Mouse (Mus musculus) embryonic fibroblast, embryonic 13.5 days (primary cell): Measurements from ENCODE around the gene Irx6. TPM values are rescaled to one million over a fixed set of nuclear protein-coding genes. Genes with fewer than 3 reads are reported as not detected.

Experiments used
- H3K27ac ChIP-seq: 2 replicates; pipeline ENCODE4 v1.5.1; 2012; ENCODE audit warnings: low read length, control low read depth, inconsistent platforms; ENCODE audit not compliant: insufficient read depth
- H3K4me1 ChIP-seq: 2 replicates; pipeline ENCODE4 v1.6.1; 2011; ENCODE audit warnings: low read length; ENCODE audit not compliant: control insufficient read depth, insufficient read depth
- H3K4me3 ChIP-seq: 2 replicates; pipeline ENCODE4 v1.5.1; 2011; ENCODE audit warnings: mild to moderate bottlenecking, control low read depth, low read length; ENCODE audit not compliant: insufficient read depth
- CTCF ChIP-seq: IDR thresholded peaks from 2 replicates; pipeline ENCODE4 v1.5.1; 2011; ENCODE audit warnings: mild to moderate bottlenecking, control low read depth, low read length, moderate library complexity, borderline replicate concordance; ENCODE audit not compliant: insufficient read depth
- POLR2A ChIP-seq: IDR thresholded peaks from 2 replicates; pipeline ENCODE4 v1.6.1; 2011; ENCODE audit warnings: low read depth, mild to moderate bottlenecking, control low read depth, low read length, moderate library complexity
- polyA plus RNA-seq: library from polyadenylated mRNA; stranded (reverse); fragments of >200 nt; gene quantifications from 2 replicates; pipeline ENCODE4 v1.2.4, GENCODE M21; 2011; ENCODE audit warnings: low read depth; ENCODE audit not compliant: missing spikeins, insufficient read length

The Irx6 gene
- polyA plus RNA-seq, 1 experiment = not detected

DNA sequence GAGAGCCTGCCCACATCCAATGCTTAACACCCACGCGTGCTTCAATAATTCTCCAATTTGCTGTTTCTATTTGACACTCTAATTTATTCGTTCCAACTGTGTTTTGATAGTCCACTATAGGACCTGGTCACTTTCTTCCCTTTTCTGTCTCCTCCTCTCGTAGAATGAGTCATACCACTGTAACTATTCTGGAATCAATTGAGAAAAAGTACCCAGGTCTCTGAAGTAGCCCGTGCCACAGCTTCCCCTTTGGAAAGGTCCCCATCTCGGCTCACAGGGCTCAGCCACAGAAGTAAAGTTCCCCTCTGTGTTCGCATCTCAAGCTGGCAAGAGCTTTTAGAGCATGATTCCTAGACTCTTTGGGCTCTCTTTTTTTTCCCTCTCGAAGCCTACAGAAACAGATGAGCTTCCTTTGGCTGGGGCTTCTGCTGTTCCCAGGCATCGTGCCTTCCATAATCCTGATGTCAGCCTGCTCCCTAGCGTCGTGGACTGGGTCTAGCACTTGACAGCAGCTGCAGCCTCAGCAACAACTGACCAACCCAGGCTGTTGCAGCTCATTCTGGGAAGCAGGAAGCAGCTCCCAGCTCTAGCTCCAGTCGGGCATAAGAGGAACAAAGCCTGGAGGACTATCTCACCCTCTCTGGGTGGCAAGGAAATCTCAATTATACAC is 47.3 kb downstream of the Irx6 start:
- Histone ChIP-seq H3K4me3 (peak overlapping the region; percentile 26), H3K27ac (peak overlapping the region; percentile 54; the same call in 1 of the 2 replicates), H3K4me1 (peaks cover 2% of the 10 kb centered on the region)
- peak; percentile 97 for TF ChIP-seq CTCF
- TF ChIP-seq POLR2A = no peak

DNA sequence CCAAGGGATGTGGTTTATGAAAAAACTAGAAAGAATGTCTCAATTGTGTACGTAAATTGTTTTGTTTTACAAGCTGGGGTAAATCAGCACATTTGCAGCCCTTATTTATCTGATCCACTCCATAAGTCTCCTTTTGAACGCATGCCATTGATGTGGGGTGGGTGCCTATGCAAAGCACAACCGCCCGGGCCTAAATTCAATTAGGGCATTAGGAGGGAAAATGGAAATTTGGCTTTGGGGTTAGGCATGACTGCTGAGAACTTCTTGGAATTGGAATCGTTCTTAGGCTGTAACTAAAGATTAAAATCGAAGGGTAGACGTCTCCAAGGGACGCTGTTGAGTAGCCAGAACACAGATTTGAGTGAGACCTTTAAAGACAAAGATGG is 47.8 kb downstream of the Irx6 start:
- Histone ChIP-seq H3K4me1 (peaks cover 2% of the 10 kb centered on the region), H3K4me3 (no peak overlapping the region), H3K27ac (no peak overlapping the region)
- TF ChIP-seq POLR2A = no peak
- no peak for TF ChIP-seq CTCF

DNA sequence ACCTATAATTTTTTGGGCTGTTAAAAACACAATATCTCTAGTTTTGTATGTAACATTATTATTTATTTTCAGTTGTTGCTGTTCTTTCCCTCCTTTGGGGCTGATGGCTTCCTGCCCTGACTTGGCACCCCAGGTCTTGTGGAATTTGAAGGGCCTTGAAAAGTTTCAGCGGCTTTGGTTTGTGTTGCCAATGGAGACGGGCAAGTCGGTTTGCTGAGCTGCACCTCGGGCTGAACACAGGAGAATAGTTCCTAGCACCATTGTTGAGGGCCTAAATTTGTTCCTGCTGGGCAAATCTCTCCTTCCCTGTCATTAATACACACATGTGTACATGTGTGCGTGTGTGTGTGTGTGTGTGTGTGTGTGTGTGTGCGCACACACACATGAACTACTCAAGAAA is 49.2 kb downstream of the Irx6 start:
- H3K27ac ChIP-seq = no peak overlapping the region
- TF ChIP-seq CTCF = no peak
- no peak for TF ChIP-seq POLR2A
- H3K4me1 ChIP-seq = peaks cover 2% of the 10 kb centered on the region
- no peak overlapping the region for H3K4me3 ChIP-seq

DNA sequence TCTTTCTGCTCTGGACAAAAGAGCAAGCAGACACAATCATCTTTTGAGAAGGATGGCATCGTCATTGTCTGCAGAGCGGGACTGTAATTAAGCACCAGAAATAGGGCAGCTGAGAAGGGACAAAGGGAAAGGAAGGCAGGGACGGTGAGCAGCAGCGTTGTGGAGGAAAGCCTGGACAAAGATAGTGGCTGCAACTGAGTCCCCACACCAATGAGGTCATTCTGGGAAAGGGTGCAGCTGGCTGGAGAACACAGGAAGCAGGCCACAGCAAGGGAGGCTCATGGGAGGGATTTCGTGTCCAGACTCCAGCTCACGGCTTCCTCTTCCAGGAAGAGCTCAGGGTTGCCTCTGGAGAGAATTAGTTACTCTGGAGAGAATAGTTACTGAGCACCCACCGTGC is 49.9 kb downstream of the Irx6 start:
- no peak overlapping the region for H3K4me3 ChIP-seq
- H3K27ac ChIP-seq = no peak overlapping the region
- TF ChIP-seq CTCF (no peak), POLR2A (no peak)
- H3K4me1 ChIP-seq = peaks cover 2% of the 10 kb centered on the region

GRCm38 (mm10) chr8:92724359-92724758 is 50.3 kb downstream of the Irx6 start:
- no peak overlapping the region for H3K4me3 ChIP-seq
- TF ChIP-seq POLR2A (no peak), CTCF (no peak)
- H3K4me1 ChIP-seq = peaks cover 2% of the 10 kb centered on the region
- H3K27ac ChIP-seq = no peak overlapping the region

Other genes starting within 250 kb of the Irx6 start
- gene Mmp2, start 153.0 kb downstream of the Irx6 start, polyA plus RNA-seq = 359 and 374 TPM in 2 replicates
- gene Lpcat2, start 181.1 kb downstream of the Irx6 start, polyA plus RNA-seq = 4.3 and 7.6 TPM in 2 replicates
- 1.7 TPM in 1 of 2 replicates, not detected in the other for gene Capns2, start 227.1 kb downstream of the Irx6 start, polyA plus RNA-seq